Mouse (Mus musculus) bone marrow, adult 2 months (tissue): ENCODE results near the gene Mylk.

Source experiments
- CTCF ChIP-seq: fragments of 200-500 bp; IDR thresholded peaks from 2 replicates; pipeline ENCODE4 v1.5.1; 2011; ENCODE audit warnings: low read length, control low read depth; ENCODE audit not compliant: control insufficient read depth, insufficient read depth
- POLR2A ChIP-seq: fragments of 200-500 bp; IDR thresholded peaks from 2 replicates; pipeline ENCODE4 v1.6.1; 2011; ENCODE audit warnings: low read depth, mild to moderate bottlenecking, control low read depth, low read length, borderline replicate concordance; ENCODE audit not compliant: control insufficient read depth

DNA sequence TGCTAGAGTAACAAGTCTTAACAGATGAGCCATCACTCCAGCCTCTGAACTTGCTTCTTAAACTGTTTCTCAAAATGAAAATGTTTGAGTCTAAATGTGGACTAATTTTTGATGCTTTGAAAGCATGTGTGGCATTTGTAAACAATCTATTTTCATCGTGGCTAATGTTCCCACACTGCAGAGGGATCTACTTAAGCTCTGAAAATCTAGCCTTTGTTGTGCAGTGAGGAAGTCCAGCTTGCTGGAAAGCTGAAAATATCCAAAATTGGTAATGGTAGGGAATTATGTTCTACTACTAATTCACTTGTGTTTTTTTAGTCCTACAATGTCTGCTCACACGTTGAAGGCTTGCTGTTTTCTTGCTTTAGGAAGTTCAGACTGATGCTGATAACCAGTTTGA is 39.0 kb upstream of the Mylk start:
- TF ChIP-seq CTCF (no peak), POLR2A (no peak)
